Mouse (Mus musculus): ENCODE data around the gene Gprc5a.

DNA sequence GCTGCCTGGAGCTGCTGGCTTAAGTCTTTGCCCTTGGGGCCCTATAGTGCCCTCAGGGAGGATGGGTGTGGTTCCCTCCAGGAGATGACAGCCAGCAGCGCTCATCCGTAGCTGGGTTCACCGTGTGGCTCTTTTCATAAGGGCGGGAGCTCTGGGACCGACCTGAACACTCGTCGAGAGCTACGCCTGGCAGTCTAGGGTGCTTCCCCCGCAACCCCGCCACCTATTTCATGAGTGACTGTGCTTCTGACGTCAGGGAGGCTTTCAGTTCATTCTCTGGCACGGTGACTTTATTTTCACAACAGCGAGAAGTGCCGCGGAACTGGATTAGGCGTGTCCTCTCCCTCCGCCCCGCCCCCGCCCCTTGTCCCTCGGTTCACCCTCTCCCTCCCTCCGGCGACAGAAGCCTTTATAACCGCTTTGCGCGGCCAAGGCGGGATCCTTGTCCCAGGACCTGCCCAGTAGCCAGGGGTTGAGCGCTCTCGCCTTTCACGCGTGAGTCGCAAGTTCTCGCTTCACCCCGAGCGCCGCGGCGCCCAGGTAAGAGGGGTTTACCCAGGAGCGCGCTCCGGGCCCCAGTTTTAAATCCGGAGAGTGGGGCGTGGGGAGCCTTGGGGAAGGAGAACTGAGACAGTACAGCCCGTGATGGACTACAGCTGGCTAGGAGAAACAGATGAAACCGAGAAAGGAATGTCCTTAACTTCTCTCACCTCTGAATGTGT lies at the start of gene Gprc5a:
- TF ChIP-seq CHD2 (IDR thresholded peaks at IDR 0.05; ENCODE audit: low read length) = no peak
- no peak for TF ChIP-seq TCF12 (IDR thresholded peaks at IDR 0.05; ENCODE audit: low read depth, low read length)
- TF ChIP-seq SMC3 (IDR thresholded peaks at IDR 0.05; ENCODE audit: low read depth, low read length) = no peak
- 0 out of 2 replicates have a peak, but pooled peaks have one; percentile 21 for TF ChIP-seq UBTF (IDR thresholded peaks at IDR 0.05; ENCODE audit: low read depth, low read length)
- peak; percentile 29; the same call in 1 of the 2 replicates for TF ChIP-seq MXI1 (IDR thresholded peaks at IDR 0.05; ENCODE audit: low read depth, low read length)
- TF ChIP-seq CTCF (conservative IDR thresholded peaks at IDR 0.05 in 1 of 2, IDR thresholded peaks at IDR 0.05 in 1 of 2; ENCODE audit: low read depth in 2 of 2, low read length in 2 of 2) = no peak
- TF ChIP-seq POLR2A (IDR thresholded peaks at IDR 0.05; ENCODE audit: low read depth, low read length) = no peak
- no peak for TF ChIP-seq ZC3H11A (IDR thresholded peaks at IDR 0.05; ENCODE audit: low read depth, low read length)
- no peak for TF ChIP-seq EP300 (IDR thresholded peaks at IDR 0.05; ENCODE audit: low read length)
- no peak for TF ChIP-seq KAT2A (IDR thresholded peaks at IDR 0.05; ENCODE audit: insufficient replicate concordance, low read length)
- no peak for TF ChIP-seq ELF1 (IDR thresholded peaks at IDR 0.05; ENCODE audit: low read depth, low read length)
- TF ChIP-seq MAX (IDR thresholded peaks at IDR 0.05; ENCODE audit: low read length) = 0 out of 2 replicates have a peak, but pooled peaks have one; percentile 21
